Mouse (Mus musculus): Measurements from ENCODE around the gene Hsd17b1.

- TF ChIP-seq CTCF (IDR thresholded peaks at IDR 0.05; ENCODE audit: low read depth) = no peak
- no peak for TF ChIP-seq EP300 (IDR thresholded peaks at IDR 0.05; ENCODE audit: low read depth)
Measured at GRCm38 (mm10) chr11:101069391-101070188, 8.6 kb upstream of the Hsd17b1 start, which contains the start of gene Naglu.
